Mouse (Mus musculus) C3H10T1/2 (cell line): ENCODE measurements around the gene Hoxd4. TPM values are rescaled to one million over a fixed set of nuclear protein-coding genes. Genes with fewer than 3 reads are reported as not detected.

Source experiments
- polyA plus RNA-seq, 2 experiments: library from polyadenylated mRNA; unstranded; fragments of >200 nt; fragmentation: generic; extraction: Trizol; gene quantifications; one replicate each; pipeline ENCODE4 v1.2.1; 2012; ENCODE audit warnings: missing spikeins in 2 of 2

Gene Hoxd4
- polyA plus RNA-seq: not detected

GRCm38 (mm10) chr2:74711721-74712621, at the start of gene Hoxd4, which contains the start of gene Hoxd3:
TSS of gene Hoxd4 (plus strand) at chr2:74711929.
TSS of gene Hoxd3 (plus strand) at chr2:74711927.

DNA sequence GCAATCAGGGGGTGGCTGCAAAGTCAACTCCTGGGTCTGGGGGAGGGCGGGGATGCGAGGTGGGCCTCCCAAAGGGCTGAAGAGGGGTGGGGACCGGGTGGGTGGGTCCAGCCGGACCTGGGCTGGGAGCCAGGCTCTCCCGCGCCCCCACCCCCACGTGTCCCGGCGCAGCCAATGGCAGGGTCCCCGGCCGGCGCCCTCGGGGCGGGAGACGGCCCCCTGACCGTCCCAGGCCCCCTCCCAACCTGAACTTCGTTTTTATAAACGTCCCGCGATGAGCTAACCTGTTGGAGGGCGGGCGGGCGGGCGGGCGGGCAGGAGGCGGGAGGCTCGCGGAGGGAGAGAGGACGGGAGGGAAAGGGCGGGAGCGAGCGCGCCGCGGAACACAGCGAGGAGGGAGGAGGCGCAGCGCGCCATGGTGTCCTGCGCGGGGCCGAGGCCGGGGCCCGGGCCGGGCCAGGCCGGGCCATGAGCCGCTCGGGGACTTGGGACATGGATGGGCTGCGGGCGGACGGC, 43.8 kb upstream of the Hoxd4 start, which contains the start of gene Hoxd13:
Gene Hoxd13, plus strand, starts transcription at position 469 of the 516 bp plus-strand sequence.

GRCm38 (mm10) chr2:74674881-74675665, 36.7 kb upstream of the Hoxd4 start, which contains the start of gene Hoxd12:
TSS of gene Hoxd12 (plus strand) at chr2:74675013.

GRCm38 (mm10) chr2:74678891-74679595, 32.7 kb upstream of the Hoxd4 start, which contains the start of gene Hoxd11:
TSS of gene Hoxd11 (plus strand) at chr2:74679557.

DNA sequence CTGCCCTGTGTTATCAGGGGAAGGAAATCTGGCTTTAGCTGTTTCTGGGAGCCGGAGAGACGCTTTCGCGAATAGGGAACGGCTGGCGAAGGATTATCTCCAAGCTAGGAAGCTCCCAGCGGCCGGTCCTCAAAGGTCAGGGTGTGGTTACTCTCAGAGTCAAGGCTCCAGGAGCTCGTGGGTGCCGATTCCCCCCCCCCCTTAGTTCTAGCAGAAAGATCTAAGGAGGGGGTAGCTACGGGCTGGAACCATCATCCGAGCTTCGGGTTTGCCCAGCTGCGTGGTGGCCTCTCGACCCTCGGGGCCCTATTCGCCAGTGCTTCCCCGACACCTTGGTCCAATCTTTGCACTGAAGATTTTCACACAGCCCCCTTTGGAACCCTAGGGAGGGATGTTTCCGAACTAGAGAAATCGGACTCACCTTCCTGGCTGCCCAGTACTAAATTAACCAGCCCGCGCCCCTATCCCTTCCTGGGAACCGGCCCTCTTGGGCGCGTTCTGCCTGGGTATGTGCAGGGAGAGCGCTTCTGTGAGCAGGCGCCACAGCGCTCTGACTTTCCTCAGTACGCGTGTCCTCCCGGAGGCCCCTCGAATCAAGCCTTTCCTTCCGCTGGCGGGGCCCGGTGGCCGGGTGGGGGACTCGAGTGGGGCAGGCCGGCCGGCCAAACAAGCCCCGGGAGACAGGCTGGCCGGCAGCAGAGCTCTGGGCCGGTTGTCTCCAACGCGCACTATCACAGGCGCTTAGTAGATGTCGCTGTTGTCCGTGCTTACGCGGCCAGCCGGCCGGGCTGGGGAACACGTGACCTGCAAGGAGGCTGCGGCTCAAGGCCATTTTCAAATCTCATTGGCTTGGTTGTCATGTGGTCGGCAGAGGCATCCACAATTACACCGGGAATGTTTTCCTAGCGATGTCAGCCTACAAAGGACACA, 20.4 kb upstream of the Hoxd4 start, which contains the start of gene Hoxd10:
Gene Hoxd10, plus strand, starts transcription at position 903 of the 930 bp plus-strand sequence.

GRCm38 (mm10) chr2:74697567-74698121, 14.1 kb upstream of the Hoxd4 start, which contains the start of gene Hoxd9:
TSS of gene Hoxd9 (plus strand) at chr2:74697727.

GRCm38 (mm10) chr2:74704393-74704998, 7.2 kb upstream of the Hoxd4 start, which contains the start of gene Hoxd8:
TSS of gene Hoxd8 (plus strand) at chr2:74704615.

GRCm38 (mm10) chr2:74726551-74726950, 14.8 kb downstream of the Hoxd4 start, which contains the start of gene Gm28230:
TSS of gene Gm28230 (plus strand) at chr2:74726728.

GRCm38 (mm10) chr2:74762522-74763244, 51.0 kb downstream of the Hoxd4 start, which contains the start of gene Hoxd1:
TSS of gene Hoxd1 (plus strand) at chr2:74762980.

Other genes with a start within 250 kb of the Hoxd4 start
- gene Lnpk, start 132.5 kb upstream of the Hoxd4 start, polyA plus RNA-seq: 1 to 10 TPM in 1 of 2 experiments, under 1 TPM in 1; 0.34 to 2.5 TPM
- gene Evx2, start 52.4 kb upstream of the Hoxd4 start, polyA plus RNA-seq: not detected
- gene Hoxd13, start 43.6 kb upstream of the Hoxd4 start, polyA plus RNA-seq: not detected
- gene Hoxd12, start 36.9 kb upstream of the Hoxd4 start, polyA plus RNA-seq: not detected
- gene Hoxd11, start 32.4 kb upstream of the Hoxd4 start, polyA plus RNA-seq: not detected
- gene Hoxd10, start 20.0 kb upstream of the Hoxd4 start, polyA plus RNA-seq: not detected
- gene Hoxd9, start 14.2 kb upstream of the Hoxd4 start, polyA plus RNA-seq: not detected
- gene Hoxd8, start 7.3 kb upstream of the Hoxd4 start, polyA plus RNA-seq: not detected
- gene Hoxd3, start within 50 bp of the Hoxd4 start, polyA plus RNA-seq: not detected
- not detected for gene Gm28230, start 14.8 kb downstream of the Hoxd4 start, polyA plus RNA-seq
- not detected for gene Hoxd1, start 51.1 kb downstream of the Hoxd4 start, polyA plus RNA-seq
- 10 to 100 TPM in 1 of 2 experiments, 1 to 10 TPM in 1; 1.9 to 26.6 TPM for gene Mtx2, start 113.9 kb downstream of the Hoxd4 start, polyA plus RNA-seq